Mouse (Mus musculus): ENCODE data around the gene Gipr.
"Not testable (repeated sequence)": the region's sequence is repeated elsewhere in the genome, so short reads cannot be mapped to it uniquely, and the experiment has no call there.

Gene Gipr

DNA sequence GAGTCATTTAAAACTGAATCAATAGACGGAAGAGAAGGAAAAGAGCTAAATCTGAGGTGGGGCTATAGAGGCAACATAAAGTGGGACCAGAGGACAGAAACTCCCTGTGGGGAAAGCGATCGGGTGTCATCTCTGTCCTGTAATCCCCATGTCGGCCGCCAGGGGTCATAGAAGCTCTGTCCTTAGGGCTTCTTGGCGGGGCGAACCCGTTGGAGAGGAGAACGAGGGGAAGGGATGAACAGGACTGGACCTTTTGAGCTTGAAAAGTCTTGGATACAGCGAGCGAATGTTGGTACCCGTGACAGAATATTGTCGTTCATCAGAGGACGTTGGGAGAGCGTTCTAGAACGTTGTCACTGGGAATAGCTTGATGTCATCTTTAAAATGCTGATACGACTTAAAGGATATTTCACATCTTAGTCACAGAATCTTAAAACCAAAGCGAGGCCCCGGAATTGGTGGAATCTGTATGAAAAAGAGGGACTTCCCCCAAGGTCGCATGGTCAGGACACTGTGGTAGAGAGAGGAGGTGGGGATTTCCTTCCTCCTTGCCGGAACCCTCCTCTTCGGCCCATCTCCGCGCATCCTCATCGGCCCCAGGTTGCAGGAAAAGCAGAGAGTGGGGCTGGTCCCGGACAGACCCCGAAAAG is 12.6 kb upstream of the Gipr start:
- peak; percentile 78 for DNase-seq (ENCODE audit: low spot score)

GRCm38 (mm10) chr7:19178035-19178434 is 12.1 kb upstream of the Gipr start:
- DNase-seq (ENCODE audit: low spot score), result no peak

DNA sequence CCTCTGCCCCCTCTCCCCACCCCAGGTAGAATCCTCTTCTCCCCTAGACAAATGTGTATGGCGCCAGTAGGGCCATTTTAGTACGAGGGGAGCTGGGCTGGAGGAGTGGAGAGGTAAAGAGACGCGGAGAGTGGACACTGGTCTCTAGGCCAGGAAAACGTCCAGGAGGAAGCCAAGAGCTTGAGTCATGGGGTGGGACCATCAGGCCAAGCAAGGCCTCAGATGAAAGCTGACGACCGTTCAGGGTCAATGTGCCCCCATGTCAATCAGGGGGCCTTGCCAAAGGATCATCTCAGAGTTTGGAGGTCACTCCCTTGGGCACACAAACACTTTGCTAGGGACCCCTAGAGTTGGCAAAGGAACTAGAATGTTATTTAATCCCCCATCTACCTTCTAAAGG is 11.3 kb upstream of the Gipr start:
- no peak for DNase-seq (ENCODE audit: low spot score)

- no peak for DNase-seq (ENCODE audit: low spot score)
Measured at GRCm38 (mm10) chr7:19176516-19176947, 10.6 kb upstream of the Gipr start.

DNA sequence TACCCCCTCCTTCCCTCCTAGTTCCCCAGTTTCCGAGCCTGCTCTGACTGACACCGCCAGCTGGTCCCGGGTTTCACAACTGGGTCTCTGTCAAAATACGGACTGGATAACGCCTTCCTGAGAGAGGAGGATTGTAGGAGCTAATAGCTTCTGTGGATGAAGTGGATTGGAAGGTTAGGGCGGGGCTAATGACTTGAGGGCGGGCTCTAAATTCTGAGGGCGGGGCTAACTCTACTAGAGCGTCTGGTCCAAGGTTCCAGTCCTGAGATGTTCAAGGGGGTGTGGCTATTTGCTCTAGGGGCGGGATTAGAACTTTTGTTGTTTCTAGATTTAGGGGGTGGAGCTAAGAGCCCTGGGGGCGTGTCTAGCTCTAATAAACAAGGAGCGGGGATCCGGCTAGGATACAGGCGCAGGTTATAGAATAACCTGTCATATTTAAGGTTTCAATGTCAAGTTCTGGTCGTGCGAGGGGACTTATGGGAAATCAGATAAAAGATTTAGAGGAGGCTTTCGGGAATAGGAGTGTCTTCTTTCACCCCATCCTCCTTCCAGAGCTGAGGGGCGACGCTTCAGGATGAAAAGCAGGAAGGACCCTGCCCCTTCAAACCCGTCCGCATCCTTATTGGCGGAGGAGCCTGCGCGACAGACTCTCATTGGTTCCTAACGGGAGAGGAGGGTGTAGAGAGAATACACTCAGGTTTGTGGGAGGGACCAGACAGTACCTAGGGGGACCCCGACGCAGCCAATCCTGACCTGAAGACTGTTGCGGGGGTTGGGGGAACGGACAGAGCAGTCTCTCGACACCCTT is 10.0 kb upstream of the Gipr start, which contains the start of gene Eml2:
TSS of gene Eml2 (plus strand) at position 714 of the 808 bp plus-strand sequence.
- no peak for DNase-seq (ENCODE audit: low spot score)

DNA sequence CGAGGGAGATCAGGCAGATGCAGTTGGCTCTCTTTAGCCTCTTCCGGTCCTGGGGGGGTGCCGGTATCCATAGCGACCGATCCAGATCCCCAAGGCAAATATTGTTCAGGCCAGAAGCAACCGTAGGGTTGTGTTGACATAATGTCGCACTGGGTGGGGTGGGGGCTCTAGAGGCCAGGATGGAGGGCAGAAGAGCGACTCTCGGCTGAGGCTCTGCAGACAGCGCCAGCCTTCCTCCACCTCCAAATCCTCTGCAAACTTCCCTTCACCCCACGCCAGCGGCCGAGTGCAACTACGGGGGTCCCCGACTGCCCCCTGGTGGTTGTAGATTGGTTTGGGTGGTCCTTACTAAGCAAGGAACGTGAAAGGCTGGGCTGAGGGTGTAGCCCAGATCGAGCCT is 6.9 kb upstream of the Gipr start:
- DNase-seq (ENCODE audit: low spot score), result peak; percentile 85

GRCm38 (mm10) chr7:19171831-19172230 is 5.9 kb upstream of the Gipr start:
- no peak for DNase-seq (ENCODE audit: low spot score)

DNA sequence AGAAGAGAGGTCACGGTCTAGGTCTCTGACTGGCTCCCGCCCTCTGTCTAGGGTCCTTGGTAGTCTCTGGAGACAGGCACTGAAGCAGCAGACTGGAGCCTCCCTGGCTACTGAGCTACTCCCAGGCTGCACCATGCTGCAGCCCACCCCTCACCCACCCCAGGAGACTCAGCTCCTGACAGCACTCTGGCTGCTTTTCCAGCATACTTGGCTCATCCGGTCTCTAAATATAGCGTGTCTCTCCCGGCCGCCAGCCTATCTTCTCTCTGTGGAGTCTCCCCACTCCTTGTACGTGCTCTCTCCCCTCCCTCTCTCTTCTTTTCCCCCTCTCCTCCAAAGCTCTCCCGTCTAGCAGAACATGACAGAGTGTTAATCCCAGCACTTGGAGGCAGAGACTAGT is 4.2 kb upstream of the Gipr start:
- no peak for DNase-seq (ENCODE audit: low spot score)

- no peak for DNase-seq (ENCODE audit: low spot score)
Measured at GRCm38 (mm10) chr7:19169506-19169905, 3.6 kb upstream of the Gipr start.

- no peak for DNase-seq (ENCODE audit: low spot score)
Measured at GRCm38 (mm10) chr7:19166990-19167389, 1.1 kb upstream of the Gipr start.

DNA sequence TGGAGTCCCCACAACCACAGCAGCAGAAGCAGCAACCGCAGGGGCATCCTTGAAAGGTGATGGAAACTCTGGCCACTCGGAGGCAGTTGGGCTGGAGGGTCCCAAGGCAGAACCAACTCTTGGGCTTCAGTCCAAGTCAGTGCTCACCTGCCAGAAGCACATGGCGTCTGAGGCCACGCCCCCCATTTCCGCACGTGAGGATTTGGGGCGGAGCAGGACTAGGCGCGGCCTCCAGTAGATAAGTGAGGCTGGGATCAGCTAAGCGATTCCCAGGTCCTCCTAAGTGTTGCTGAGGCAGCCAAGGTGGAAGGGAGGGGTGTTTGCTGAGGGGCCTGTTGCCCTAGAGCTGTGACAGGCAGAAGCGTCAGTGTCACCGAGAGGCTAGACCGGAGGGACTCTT is 949 bp downstream of the Gipr start:
- DNase-seq (ENCODE audit: low spot score), result no peak

- no peak for DNase-seq (ENCODE audit: low spot score)
Measured at GRCm38 (mm10) chr7:19164189-19164588, 1.7 kb downstream of the Gipr start.

DNA sequence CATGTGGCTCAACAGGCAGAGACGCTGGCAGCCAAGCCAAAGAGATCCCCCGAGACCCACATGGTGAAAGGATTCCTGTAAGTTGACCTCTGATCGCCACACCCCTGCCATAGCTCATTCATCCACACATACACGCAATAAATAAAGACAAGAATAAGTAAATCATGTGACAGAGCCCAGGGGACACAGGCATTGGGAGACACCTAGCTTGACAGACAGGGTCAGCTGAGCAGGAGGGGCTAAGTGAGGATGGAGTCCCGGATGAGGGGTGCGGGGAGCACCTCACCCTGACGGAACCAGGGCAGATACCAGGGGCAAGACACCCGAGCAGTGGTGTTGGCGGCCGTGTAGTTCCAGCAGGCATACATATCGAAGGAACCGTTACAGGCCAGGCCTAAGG is 2.2 kb downstream of the Gipr start:
- DNase-seq (ENCODE audit: low spot score), result no peak

- DNase-seq (ENCODE audit: low spot score), result no peak
Measured at GRCm38 (mm10) chr7:19162928-19163327, 3.0 kb downstream of the Gipr start.

- DNase-seq (ENCODE audit: low spot score), result no peak
Measured at GRCm38 (mm10) chr7:19160115-19160514, 5.8 kb downstream of the Gipr start.

- no peak for DNase-seq (ENCODE audit: low spot score)
Measured at GRCm38 (mm10) chr7:19159411-19159810, 6.5 kb downstream of the Gipr start.

DNA sequence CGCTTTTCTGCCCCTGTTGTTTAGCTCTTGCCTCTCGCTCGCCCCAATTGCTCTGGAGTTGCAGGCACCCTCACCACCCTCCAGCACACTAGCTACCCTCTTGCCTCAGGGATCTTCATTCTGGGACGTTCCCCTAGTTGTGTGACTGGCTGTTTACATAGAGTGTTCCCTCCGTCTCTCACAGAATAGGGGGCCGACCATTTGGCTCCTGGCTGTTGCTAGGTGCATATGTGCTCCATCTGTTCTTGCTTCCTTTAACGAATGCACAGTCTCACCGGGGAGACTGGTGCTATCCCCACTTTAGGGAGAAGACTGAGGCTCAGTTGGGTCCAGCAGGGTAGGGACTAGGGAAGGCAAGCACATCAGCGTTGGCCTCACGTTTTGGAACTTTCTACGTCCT is 7.3 kb downstream of the Gipr start:
- no peak for DNase-seq (ENCODE audit: low spot score)

- DNase-seq (ENCODE audit: low spot score), result peak; percentile 94
Measured at GRCm38 (mm10) chr7:19157160-19157800, 8.6 kb downstream of the Gipr start.

- peak; percentile 45 for DNase-seq (ENCODE audit: low spot score)
Measured at GRCm38 (mm10) chr7:19155825-19156475, 10.0 kb downstream of the Gipr start.

DNA sequence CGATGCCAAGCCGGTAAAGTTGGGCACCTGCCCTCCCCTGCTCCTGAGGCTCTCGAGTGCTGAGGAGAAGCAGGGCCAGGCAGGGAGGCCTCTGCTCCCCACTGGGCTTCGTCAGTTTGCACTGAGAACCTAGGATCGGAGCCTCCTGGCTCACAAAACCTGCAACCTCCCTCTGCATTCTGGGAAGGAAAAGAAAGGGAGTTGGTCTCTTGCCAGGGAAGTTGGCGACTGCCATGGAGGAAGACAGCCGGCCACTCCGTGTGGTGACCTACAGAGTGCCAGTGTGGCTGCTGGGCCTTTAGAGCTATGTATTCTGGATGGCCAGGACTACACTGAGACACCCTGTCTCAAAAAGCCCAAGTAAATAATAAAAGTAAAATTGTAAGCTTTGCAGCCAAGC is 11.1 kb downstream of the Gipr start:
- DNase-seq (ENCODE audit: low spot score), result no peak

DNA sequence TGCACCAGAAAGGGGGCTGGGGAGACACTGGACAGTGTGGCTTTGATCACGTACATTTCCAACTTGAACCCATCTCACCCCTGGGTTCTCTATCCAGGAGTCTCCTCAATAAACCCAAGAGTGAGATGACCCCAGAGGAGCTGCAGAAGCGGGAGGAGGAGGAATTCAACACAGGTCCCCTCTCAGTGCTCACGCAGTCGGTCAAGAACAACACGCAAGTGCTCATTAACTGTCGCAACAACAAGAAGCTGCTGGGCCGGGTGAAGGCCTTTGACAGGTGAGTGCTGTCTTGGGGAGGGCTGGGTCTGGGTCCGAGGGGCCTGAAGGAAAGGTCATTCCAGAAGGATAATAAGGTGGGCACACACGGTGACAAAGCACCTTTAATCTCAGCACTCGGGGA is 14.8 kb downstream of the Gipr start:
- DNase-seq (ENCODE audit: low spot score), result not testable (repeated sequence)

- DNase-seq (ENCODE audit: low spot score), result peak; percentile 98
Measured at GRCm38 (mm10) chr7:19149626-19150025, 16.3 kb downstream of the Gipr start, which contains the start of gene Snrpd2. Snrpd2 (plus strand) TSS chr7:19149722.
